Mouse (Mus musculus): ENCODE data around the gene Tbx4.

Tbx4 gene

DNA sequence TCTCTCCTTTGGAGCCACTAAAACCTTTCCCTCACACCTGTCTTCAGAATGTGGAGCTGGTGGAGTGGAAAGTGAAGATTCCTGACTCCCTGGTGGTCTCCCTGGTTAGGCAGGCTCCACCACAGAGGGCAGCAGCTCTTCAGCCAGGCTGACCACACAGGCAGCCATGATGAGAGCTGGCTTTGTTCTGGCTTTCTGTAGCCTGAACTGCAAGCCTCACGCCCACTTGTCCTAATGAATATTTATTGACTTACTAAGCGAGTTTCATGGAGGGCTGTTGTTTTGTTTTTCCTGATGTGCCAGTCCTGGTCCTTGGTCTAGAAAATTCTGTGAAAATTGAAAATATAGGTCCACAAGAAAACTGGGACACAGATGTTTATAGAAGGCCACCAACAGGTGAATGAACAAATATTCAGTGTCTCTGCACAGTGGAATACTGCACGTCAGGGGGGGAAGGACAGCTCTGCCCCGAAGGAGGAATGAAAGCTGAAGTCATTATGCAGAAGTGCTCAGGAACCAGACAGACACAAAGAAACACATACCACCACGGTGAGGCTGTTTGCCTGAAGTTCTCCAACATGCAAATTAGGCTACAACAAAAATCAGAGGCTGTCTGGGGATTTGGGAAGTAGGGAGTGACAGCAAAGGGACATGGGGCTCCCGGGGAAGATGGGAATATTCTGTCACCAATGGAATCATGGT is 28.1 kb upstream of the Tbx4 start:
- DNase-seq (ENCODE audit: low spot score), result no peak

DNA sequence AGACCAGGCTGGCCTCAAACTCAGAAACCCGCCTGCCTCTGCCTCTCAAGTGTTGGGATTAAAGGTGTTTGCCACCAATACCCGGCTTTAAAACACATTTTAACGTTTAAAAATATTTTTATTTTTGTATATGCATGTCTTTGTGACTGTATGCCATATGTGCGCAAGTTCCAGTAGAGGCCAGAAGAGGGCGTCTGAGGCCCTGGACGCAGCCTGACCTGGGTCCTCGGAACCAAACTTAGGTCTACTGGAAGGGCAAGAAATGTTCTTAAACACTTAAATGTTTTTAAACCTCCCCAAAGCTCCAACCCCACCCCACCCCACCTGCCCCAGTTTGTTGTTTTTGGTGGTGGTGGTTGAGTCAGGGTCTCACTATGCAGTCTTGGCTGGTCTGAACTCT is 21.9 kb upstream of the Tbx4 start:
- no peak for DNase-seq (ENCODE audit: low spot score)

DNA sequence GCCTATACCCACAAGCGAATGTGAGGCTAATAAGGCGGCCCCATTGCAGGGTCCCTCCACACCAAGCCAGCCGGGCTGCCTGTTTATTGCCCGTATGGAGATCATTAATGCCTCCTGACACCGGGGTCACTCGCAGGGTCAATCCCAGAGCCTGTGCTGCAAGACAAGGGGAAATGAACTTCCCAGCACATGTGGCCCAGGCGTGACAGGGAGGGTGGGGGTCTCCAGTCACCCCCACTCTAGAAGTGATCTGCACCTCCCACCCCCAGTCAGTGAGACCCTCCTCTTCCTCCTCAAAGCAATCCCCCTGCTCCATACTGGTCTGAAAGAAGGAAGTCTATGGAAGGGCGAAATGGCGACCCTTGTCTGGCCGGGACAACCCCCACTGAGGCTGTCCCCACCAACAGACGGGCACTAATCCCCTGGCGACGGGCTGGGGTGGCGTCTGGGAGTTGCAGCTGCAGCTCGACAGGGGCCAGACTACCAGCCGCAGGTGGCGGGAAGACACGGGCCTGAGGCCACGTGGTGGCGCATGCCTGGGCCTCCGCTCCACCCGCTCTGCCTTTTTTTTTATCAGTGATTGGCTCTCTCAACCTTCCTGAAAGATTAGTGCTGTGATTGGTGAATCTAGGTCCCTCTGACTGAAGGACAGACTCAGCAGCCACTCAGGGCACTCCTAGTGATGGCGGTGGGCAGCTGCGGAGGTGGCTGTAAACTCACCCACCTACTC is 10.0 kb upstream of the Tbx4 start:
- no peak for DNase-seq (ENCODE audit: low spot score)

DNA sequence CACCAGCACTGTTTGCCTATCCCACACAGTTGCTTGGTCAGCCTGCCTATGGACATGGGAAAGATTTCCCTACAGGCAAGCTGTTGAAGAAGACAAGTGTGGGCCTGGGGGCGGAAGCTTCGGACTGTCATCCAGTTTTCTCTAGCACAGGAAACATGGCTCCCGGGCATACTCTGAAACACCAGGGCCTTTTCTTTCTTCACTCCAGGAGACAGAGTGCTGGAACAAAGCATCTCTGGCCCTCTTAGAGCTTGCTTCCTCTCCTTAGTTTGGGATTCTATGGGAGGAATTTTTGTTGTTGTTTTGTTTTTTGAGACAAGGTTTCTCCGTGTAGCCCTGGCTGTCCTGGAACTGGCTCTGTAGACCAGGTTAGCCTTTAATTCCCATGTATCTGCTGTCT is 1.7 kb upstream of the Tbx4 start:
- DNase-seq (ENCODE audit: low spot score), result no peak

DNA sequence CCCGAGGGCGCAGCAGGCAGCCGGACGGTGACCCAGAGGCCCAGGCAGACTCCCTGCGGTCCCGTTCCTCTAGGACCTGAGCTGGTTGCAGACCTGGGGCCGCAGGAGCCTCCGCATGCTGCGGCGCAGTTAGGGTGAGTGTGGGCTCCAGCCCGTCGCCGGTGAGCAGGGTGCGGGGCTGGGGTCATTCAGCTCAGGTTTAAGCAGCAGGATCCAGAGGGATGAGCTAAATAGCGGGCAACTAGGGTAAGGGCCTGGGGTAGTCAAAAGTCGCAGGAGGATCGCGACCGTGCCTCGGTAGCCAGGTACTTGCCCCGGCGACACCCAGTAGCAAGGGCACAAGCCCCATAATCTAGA is 185 bp downstream of the Tbx4 start:
- DNase-seq (ENCODE audit: low spot score), result no peak

DNA sequence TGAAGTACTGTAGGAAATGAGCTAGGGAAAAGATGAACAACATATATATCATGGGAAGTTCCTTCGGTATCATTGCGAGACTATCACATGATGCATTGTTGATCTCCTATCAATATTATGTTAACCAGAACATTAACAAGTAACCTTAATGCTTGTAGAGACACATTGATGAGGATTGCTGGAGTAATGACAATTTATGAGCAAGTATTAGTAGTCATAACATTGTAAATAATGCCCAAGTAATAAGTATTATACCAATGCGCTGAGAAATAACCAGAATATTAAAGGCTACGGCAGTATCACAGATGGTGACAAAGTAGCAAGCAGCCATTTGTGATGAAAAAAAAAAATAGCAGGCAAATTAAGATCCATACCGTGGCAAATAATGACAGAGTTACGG is 1.1 kb downstream of the Tbx4 start:
- no peak for DNase-seq (ENCODE audit: low spot score)

DNA sequence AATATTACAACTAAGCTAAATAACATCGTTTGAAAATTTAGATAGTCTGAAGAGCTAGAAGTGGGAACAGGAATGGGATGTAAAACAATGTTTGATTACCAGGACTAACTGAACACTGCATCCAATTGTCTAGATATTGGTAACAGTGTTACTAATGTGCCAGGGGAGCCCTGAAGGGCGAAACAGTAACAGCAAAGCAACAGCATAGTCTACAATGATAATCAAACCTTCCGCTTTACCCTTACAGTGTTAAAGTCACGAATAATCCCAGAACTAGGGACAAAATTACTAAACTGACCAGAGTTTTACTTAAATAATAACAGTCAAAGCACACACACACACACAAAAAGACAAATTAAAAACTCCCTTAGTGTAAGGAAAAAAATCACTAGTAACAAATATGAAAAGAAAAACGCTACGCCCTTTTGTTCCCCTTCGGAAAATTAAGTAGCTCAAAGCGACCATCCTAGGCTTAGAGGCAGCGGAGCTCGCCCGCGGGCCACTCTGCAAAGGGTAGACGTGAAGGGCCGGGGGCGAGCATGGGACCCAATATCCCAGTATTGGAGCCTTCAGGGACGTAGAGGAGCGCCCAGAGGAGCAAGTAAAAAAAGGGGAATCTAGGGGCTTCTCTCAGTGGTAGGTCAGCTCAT is 1.7 kb downstream of the Tbx4 start:
- DNase-seq (ENCODE audit: low spot score), result no peak

DNA sequence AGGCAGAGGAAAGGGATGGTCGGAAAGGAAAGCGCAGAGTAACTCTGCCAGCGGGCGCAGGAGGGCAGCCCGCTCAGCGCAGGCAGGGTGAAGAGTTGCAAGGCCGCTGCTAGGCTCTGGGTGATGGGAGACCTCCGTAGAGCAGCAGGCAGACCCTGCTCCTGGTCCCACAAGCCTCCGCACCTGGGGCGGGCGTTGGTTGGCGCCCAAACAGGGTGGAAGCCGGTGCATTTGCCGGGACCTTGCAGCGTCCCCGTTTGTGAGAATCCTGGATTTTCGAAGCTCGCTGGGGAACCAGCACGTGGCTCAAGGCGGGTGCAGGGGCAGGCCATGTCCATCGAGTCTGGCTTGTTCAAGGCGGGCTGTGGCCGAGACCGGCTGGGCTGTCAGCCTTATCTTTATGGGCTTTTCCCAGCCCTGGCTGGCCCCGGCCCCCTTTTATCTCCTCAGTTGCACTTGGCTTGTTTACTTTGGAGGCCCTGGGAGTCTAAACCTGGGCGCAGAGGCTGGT is 2.3 kb downstream of the Tbx4 start:
- no peak for DNase-seq (ENCODE audit: low spot score)

DNA sequence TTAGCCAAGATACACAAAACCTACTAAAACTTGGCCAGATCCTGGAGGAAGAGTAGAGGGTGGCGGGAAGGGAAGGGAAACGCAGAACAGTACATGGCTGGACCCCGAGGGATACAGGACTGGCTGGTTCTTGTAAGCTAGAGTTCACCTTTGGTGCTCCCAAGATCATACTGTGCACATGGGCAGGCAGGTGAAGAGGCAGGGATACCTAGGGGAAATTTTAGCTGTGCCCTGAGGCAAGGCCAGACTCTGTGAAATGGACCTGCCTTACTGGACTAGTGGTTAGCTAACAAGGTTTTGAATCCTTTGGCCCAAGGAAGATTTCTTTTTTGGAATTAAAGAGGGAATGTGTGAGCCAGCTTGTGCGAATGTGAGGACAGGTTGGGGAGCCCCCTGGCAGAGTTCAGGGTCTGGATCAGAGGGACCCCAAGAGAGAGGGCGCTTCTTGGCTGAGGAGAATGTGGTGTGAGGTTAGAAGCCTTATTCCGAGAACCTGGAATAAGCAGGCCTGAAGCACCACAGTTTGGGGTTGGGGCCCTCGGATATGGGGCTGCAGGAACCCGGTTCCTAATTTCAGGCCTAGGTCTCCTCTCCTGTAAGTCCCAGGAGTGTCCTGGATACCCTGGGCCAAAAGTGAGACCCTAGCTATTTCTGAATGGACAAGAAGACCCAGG is 3.0 kb downstream of the Tbx4 start:
- no peak for DNase-seq (ENCODE audit: low spot score)

DNA sequence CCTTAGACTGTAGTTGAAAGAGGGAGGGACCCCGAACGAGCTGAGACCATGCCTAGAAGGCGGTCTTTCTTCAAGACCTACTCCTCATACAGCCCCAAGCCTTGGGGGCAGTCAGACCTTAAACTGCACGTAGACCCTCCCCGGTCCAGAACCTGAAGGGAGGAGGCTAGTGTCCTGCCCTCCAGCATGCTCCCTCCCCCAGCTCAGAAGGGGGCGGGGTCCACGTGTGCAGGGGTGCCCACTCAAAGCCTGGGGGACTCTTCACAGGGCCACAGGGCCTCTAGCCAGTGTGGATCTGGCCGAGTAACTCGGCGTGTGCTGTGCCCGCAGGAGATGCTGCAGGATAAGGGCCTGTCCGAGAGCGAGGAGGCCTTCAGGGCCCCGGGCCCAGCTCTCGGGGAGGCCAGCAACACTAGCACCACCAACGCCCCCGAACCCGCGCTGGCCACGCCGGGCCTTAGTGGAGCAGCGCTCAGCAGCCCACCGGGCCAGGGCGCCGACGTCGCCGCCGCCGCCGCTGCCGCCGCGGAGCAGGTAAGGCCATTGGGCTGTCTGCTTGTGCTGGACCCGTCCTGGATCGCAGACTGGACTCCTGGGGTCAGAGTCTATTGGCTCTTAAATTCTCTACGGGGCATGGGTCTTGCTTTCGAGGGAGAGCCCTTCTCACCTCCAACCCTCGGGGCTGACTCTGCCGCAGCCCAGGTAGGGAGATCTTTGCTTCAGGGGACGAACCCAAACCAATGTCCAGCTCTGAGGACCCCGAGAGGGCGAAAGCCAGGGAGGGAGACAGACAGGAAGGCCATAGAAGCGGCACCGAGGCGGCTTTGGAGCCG is 3.7 kb downstream of the Tbx4 start:
- DNase-seq (ENCODE audit: low spot score), result no peak

DNA sequence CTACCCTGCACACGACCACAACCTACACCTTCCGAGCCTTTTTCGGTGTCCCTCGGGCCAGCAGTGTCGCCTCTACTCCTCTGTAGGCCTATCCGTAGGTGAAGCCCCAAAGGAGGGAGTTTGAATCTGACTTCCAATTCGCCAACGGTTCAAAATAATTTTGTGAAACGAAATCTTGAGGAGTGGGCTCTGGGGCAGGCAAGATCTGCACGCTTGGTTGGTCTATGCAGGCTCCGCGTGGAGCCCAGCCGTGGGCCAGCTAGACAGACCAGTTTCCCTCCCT is 4.3 kb downstream of the Tbx4 start:
- DNase-seq (ENCODE audit: low spot score), result no peak

DNA sequence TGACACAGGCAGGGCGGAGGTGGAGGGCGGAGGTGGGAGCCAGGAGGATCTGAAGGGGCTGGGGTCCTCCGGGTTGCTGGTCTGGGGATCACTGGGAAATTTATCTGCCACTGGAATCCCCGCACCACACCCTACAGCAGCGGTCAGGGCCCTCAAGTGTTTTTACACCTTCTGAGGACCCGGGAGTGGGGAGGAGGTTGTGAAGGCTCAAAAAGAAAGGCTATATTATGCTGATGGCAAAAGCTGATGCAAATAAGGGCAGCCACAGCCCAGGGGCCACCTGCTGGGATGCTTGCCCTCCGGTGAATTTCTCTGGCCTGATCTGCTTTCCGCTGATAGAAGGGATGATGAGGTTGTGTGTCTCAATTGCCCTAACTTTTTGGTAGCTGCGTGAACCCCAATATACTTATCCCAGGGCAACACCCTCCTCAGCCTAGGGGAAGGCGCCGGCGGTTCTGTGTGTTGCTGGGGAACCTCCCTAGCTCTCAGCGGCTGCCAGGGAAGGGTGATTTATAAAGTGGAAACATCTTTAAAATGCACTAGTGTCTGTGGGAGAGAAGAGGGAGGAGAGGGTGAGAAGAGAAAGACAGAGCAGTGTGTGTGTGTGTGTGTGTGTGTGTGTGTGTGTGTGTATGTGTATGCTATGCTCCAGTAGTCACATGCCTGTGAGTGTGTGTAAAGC is 4.9 kb downstream of the Tbx4 start:
- DNase-seq (ENCODE audit: low spot score), result peak; percentile 29

DNA sequence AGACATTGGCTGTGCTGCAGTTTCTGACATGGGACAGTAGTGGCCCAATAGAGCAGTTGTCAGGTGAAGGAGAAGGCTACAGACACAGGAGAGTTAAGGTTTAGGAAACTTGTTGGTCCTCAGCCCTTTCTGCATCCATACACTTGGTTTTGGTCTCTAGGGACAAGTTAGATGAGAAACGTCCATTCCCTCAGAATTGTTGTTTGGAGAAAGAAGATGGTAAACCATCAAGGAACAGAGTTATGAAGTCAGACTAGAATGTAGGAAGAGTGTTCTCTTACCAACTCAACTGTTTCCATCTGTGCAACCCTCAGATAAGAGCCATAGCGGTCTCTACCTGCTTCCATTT is 5.4 kb downstream of the Tbx4 start:
- no peak for DNase-seq (ENCODE audit: low spot score)

DNA sequence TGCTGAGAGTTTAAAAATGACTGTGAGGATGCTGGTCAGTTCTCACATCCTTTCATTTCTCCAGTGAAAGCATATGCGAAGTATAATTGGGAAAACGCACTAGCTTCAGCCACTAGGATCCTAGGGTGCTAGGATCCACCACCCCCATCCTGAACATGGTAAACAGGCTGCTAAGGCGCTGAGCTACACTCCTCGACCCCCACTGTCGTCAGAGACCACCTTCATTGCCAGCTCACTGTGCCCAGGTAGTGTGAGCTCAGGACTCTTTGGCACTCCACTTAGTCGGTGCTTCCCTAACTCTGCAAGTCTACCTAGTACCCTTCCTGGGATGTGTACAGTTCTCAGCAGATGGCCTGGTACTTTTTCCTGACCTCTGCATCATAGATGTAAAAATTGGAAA is 6.5 kb downstream of the Tbx4 start:
- no peak for DNase-seq (ENCODE audit: low spot score)

DNA sequence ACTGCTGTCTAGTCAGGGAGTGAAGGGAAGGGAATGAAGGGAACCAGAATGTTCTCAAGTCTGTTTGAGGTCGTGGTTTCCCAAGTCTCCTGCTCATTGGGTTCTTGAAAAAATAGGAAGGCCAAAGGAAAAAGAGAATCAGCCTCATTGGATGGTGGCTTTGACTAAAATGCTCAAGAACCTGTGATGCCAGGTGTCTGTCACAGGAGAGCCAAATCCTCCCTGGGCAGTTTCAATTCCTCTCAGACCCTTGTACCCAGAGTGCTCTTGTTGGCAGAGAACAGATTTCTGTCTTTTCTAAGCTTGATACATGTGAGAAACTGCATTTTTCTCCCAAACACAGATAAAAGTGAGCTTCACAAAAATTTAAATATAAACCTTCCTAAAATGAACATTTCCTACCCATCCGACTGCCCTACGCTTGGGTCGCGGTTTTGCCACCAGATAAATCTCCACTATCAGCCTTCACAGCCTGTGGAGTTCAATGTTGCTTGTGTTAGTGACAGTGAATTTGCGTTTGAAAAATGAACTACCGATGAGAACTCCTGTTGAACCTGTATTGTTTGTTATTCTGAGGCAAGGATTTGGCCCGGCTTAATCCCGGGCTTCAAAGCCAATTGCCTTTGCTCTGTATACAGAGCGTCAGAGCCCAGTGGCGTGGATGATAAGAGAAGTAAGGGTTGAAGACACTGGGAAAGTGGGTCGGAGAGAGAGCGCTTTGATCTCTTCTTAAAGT is 7.3 kb downstream of the Tbx4 start:
- DNase-seq (ENCODE audit: low spot score), result no peak

DNA sequence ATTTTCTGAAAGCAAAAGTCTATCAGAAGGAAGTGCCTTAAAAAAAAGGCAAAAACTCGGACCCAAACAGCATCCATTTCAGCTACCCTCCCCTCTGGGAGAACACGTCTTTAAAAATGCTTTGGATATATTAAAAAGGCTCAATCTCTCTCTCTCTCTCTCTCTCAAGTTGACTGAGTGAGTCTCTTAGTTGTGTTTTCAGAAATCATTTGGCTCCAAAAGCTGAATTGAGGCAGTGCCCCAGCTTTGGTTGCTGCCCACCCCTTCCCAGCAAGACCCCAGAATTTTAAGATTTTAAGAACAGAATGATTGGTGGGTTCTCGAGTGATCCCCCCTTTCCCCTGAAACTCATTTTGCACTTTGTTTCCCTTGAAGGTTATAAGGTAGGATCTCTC is 7.9 kb downstream of the Tbx4 start:
- no peak for DNase-seq (ENCODE audit: low spot score)

DNA sequence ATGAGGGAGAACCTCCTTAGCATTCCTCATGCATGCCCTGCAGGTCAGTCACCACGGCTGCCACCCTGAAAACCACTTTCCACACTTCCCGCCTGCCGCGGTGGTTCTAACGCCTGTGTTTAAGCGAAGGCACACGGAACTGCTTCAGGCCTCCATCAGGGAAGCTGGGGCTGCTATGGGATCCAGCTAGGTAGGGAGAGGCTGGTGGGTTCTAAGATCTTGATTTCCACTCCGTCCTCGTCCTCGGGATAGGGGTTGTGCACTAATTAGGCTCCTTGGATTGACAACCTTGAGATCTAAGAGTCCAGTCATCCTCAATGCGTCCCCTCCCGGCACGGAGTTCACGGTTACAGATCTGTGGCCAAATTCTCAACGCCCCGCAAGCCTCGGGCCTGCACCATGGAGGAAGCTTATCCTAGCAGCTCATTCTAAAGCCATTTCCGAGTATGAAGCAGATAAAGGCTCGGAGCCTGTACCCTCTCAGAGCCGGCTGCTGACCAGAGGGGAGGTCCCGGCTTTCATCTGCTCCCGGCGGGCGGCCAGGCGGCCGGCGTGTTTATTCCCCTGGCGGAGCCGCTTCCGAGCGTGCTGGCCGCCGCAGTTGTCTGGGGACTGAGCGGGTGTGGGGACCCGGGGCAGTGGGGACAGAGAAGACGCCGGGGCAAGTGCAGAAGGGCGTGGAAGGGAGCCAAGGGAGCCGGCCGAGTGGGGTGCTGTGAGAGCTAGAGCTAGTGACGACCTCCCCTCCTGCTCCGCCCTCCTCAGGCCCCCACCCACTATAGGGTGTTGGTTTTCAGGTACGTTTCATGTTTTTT is 8.7 kb downstream of the Tbx4 start:
- peak; percentile 43 for DNase-seq (ENCODE audit: low spot score)

DNA sequence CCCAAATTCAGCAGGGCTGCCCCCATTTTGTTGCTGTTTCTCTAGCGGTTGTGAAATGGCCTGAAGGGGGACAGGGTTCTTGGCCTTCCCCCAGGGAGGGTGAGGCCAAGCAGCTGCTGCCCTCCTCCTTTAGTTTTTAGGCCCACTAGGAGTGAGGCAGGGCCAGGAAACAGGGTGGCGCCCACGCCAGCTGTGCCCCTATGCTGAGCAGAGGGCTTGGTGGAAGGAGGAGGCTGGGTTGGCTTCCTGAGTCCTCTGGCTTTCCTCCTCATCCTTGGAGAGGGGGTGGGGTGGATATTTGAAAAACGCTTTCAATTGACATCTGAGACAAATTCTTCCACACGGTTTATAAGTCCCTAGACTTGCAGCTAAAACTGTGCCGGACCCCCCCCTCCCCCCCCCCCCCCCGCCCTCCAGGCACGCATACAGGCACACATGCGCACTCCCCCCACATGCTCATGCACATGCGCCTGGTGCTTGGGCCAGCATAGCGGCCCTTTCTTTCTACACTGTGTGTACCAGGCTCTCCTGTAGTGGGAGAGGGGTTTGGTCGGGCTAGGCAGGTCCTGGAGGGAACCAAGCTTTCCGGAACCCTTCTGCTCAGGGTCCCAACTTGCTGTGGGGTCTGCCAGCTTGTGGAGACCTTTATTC is 10.2 kb downstream of the Tbx4 start:
- peak; percentile 34 for DNase-seq (ENCODE audit: low spot score)

DNA sequence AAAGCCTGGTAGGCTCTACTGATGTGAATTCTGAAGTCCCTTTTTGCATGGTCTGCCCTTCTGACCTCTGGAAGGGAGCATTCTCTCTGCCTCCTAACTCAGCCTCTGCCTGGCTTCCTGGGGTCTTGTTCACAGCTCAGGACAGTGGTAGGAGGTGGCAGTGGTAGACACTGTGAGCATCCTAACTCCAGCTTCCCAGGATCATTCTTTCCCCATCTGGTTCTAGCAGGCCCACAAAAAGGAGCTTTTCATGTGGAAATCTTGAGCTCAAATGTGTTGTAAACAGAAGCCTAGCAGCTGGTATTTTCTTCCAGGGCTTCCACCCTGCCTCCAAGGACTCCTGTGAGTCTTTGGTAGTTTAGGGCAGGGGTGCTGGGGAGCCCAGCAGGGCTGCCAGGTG is 14.1 kb downstream of the Tbx4 start:
- no peak for DNase-seq (ENCODE audit: low spot score)

DNA sequence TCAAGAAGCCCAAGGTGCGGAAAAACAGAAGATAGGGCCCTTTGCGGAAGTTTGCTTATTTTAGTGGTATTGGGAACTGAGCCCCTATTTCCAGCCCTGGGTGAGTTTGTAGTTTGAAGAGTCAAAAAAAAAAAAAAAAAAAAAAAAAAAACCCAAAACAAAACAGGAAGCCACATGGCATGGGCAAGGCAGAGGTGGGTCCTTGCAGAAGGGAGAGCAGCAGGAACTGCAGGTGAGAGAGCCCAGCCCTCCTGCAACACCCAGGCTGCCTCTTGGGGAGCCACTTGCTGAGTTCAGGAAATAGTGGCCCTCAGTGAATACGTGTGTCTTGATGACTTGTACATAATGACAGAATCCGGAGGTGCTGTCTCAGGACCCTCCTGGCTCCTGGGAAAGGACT is 23.3 kb downstream of the Tbx4 start:
- no peak for DNase-seq (ENCODE audit: low spot score)
